Mouse (Mus musculus): Measurements from ENCODE around the gene Ubash3b.
A peak's percentile ranks its signal among the peaks of the same experiment; 100 is the strongest.

The Ubash3b gene

GRCm38 (mm10) chr9:41050331-41051079 is 111.0 kb downstream of the Ubash3b start:
- DNase-seq, result peak in 1 of 2 experiments; percentile 46

GRCm38 (mm10) chr9:41049282-41049681 is 112.2 kb downstream of the Ubash3b start:
- no peak for DNase-seq

GRCm38 (mm10) chr9:41048820-41049219 is 112.7 kb downstream of the Ubash3b start:
- no peak for DNase-seq

- DNase-seq, result no peak
These were observed 113.3 kb downstream of the Ubash3b start for GRCm38 (mm10) chr9:41048216-41048615.

GRCm38 (mm10) chr9:41047654-41048053 is 113.8 kb downstream of the Ubash3b start:
- DNase-seq, result no peak

GRCm38 (mm10) chr9:41044626-41045025 is 116.9 kb downstream of the Ubash3b start:
- peak; percentile 95 to 96 for DNase-seq

- peak in 1 of 2 experiments; percentile 73 for DNase-seq
These were observed 117.9 kb downstream of the Ubash3b start for GRCm38 (mm10) chr9:41043641-41044040.

- no peak for DNase-seq
These were observed 120.1 kb downstream of the Ubash3b start for GRCm38 (mm10) chr9:41041404-41041803.

- DNase-seq, result no peak
These were observed 123.3 kb downstream of the Ubash3b start for GRCm38 (mm10) chr9:41038150-41038664.

GRCm38 (mm10) chr9:41031590-41032489 is 129.7 kb downstream of the Ubash3b start:
- DNase-seq, result no peak

- no peak for DNase-seq
These were observed 131.7 kb downstream of the Ubash3b start for GRCm38 (mm10) chr9:41029827-41030226.

- peak; percentile 67 to 80 for DNase-seq
These were observed 133.0 kb downstream of the Ubash3b start for GRCm38 (mm10) chr9:41028470-41028869.

- DNase-seq, result no peak
These were observed 139.8 kb downstream of the Ubash3b start for GRCm38 (mm10) chr9:41021690-41022089.

- no peak for DNase-seq
These were observed 141.0 kb downstream of the Ubash3b start for GRCm38 (mm10) chr9:41020486-41020885.

- no peak for DNase-seq
These were observed 147.0 kb downstream of the Ubash3b start for GRCm38 (mm10) chr9:41014512-41014911.

GRCm38 (mm10) chr9:41012456-41012855 is 149.0 kb downstream of the Ubash3b start:
- no peak for DNase-seq

- DNase-seq, result no peak
These were observed 149.7 kb downstream of the Ubash3b start for GRCm38 (mm10) chr9:41011512-41012436.

GRCm38 (mm10) chr9:41007785-41008184 is 153.7 kb downstream of the Ubash3b start:
- DNase-seq, result no peak

GRCm38 (mm10) chr9:41004415-41004814 is 157.1 kb downstream of the Ubash3b start, which contains the start of gene Crtam:
TSS of gene Crtam (minus strand) at chr9:41004628.
- DNase-seq, result no peak

- DNase-seq, result no peak
These were observed 164.2 kb downstream of the Ubash3b start for GRCm38 (mm10) chr9:40997116-40997779.

- DNase-seq, result no peak
These were observed 167.4 kb downstream of the Ubash3b start for GRCm38 (mm10) chr9:40994075-40994474.

- no peak for DNase-seq
These were observed 170.0 kb downstream of the Ubash3b start for GRCm38 (mm10) chr9:40991511-40991910.
